Mouse (Mus musculus) stomach, postnatal 0 days (tissue): ENCODE measurements around the gene Zscan20. TPM values are rescaled to one million over a fixed set of nuclear protein-coding genes. Genes with fewer than 3 reads are reported as not detected.

Source experiments
- ATAC-seq: fragments of 200-750 bp; cut with Nextera tagmentation; 2 replicates; pipeline ENCODE4 v1.8.0; 2017; ENCODE audit not compliant: low FRiP score, low TSS enrichment
- DNase-seq: peaks from one replicate; pipeline ENCODE4 v3.0.0-alpha.2; 2016; ENCODE audit warnings: low spot score
- H3K27ac ChIP-seq: fragments of 300-500 bp; sonication (generic); replicated peaks from 2 replicates; pipeline ENCODE4 v1.5.1; 2014; ENCODE audit warnings: mild to moderate bottlenecking, control low read depth
- H3K27me3 ChIP-seq: fragments of 300-500 bp; sonication (generic); 2 replicates; pipeline ENCODE4 v1.6.1; 2014; ENCODE audit warnings: low read length; ENCODE audit not compliant: control insufficient read depth, insufficient read depth
- H3K36me3 ChIP-seq: fragments of 300-500 bp; sonication (generic); 2 replicates; pipeline ENCODE4 v1.6.1; 2014; ENCODE audit warnings: low read length, mixed read lengths; ENCODE audit not compliant: control insufficient read depth, insufficient read depth
- H3K4me1 ChIP-seq: fragments of 300-500 bp; sonication (generic); replicated peaks from 2 replicates; pipeline ENCODE4 v1.6.1; 2014; ENCODE audit warnings: antibody characterized with exemption; ENCODE audit not compliant: control insufficient read depth, insufficient read depth
- H3K4me2 ChIP-seq: fragments of 300-500 bp; sonication (generic); replicated peaks from 2 replicates; pipeline ENCODE4 v1.6.1; 2014; ENCODE audit warnings: low read depth, mild to moderate bottlenecking, control low read depth, moderate library complexity
- H3K4me3 ChIP-seq: fragments of 300-500 bp; sonication (generic); 2 replicates; pipeline ENCODE4 v1.5.1; 2014; ENCODE audit warnings: low read depth, low read length, control low read depth
- H3K9ac ChIP-seq: fragments of 300-500 bp; sonication (generic); 2 replicates; pipeline ENCODE4 v1.6.1; 2014; ENCODE audit warnings: mild to moderate bottlenecking, low read length, control low read depth, mixed read lengths
- H3K9me3 ChIP-seq: fragments of 300-500 bp; sonication (generic); 2 replicates; pipeline ENCODE4 v1.6.1; 2016; ENCODE audit warnings: low read length; ENCODE audit not compliant: control insufficient read depth
- CTCF ChIP-seq: IDR thresholded peaks from 2 replicates; pipeline ENCODE4 v1.5.1; 2016; ENCODE audit warnings: antibody characterized with exemption, low read depth, mild to moderate bottlenecking, moderate library complexity
- EP300 ChIP-seq: optimal IDR thresholded peaks from 2 replicates; pipeline ENCODE3; 2016; ENCODE audit warnings: antibody characterized with exemption
- WGBS: fragments of 180-500 bp; shearing (Covaris S2); extraction: QIAGEN DNeasy Blood & Tissue Kit; methylation state at CpG from one replicate; pipeline ENCODE4 v1.1.7; 2014; 5-methylcytosine and 5-hydroxymethylcytosine counted together
- polyA plus RNA-seq: library from polyadenylated mRNA; unstranded; fragments of >200 nt; fragmentation: Nextera tagmentation; extraction: Ambion mirVana; gene quantifications from 2 replicates; pipeline ENCODE4 v1.2.1, GENCODE M21; 2015

Gene Zscan20
- polyA plus RNA-seq = 0.98 and 1.2 TPM in 2 replicates

DNA sequence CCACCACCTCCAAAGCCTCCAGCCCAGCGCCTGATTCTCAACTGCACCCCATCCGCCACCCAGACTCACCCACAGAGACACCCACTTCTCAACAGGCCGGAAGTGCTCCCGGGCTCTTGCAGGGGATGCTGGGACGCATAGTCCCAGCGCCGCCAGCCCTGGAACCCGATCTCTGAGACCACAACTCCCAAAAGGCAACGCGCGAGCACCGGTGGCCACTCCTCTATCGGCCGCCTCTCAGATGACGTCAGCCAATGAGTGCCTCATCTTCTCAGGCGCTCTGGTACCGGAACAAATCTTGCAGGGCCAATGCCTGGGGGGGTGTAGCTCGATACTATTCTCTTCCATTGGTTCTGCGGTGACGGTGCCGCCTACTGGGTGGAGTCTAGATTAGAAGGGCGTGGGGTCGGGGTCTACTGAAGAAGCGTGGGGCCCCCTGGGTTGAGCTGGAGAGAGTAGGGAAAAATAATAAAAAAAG is at the start of gene Zscan20:
Zscan20 (minus strand) TSS at position 174 of the 478 bp plus-strand sequence.
- H3K4me3 ChIP-seq = peak within 1 kb of the TSS; percentile 56
- TF ChIP-seq CTCF (peak; percentile 53), EP300 (no peak)
- peak; percentile 97 for DNase-seq
- H3K4me1 ChIP-seq = no peaks in the 10 kb centered on the region
- H3K36me3 ChIP-seq = no peaks in the 10 kb centered on the region
- peak within 1 kb of the TSS; percentile 71 for H3K4me2 ChIP-seq
- H3K9ac ChIP-seq = peak within 1 kb of the TSS; percentile 54; the same call in 1 of the 2 replicates
- no peaks in the 10 kb centered on the region for H3K27me3 ChIP-seq
- WGBS = 1% methylated on average over 24 of the region's 24 CpGs
- H3K27ac ChIP-seq = no peak within 1 kb of the TSS
- peak; percentile 97 for ATAC-seq
- H3K9me3 ChIP-seq = no peaks in the 10 kb centered on the region

DNA sequence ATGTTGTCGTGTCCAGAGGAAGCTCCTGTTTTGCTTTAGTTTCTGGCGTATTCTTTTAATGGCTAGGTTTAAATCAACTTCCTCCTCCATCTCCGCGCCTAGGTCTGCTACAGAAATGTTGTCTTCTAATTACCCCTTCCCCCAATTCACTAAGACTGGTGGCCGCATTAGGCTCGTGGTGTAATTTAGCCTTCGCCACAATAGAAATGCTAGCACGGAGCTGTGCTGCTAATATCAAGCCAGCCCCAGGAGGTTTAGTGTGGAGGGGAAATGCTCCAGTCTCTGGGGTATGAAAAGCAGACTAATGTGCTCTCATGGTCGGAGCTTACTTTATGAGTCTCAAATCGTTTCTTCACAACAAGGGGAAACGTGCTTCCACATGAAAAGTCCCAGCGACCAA is 45.5 kb upstream of the Zscan20 start:
- Histone ChIP-seq H3K9me3 (no peaks in the 10 kb centered on the region), H3K27me3 (no peaks in the 10 kb centered on the region), H3K27ac (no peak overlapping the region; the same call in 1 of the 2 replicates), H3K36me3 (no peaks in the 10 kb centered on the region), H3K4me1 (peaks cover 3% of the 10 kb centered on the region; the same call in 1 of the 2 replicates), H3K4me3 (peak overlapping the region; percentile 69), H3K4me2 (peak overlapping the region; percentile 99), H3K9ac (peak overlapping the region; percentile 71)
- ATAC-seq (no peak), DNase-seq (no peak)
- 11% methylated on average over 12 of the region's 12 CpGs for WGBS
- TF ChIP-seq EP300 (no peak), CTCF (no peak)

DNA sequence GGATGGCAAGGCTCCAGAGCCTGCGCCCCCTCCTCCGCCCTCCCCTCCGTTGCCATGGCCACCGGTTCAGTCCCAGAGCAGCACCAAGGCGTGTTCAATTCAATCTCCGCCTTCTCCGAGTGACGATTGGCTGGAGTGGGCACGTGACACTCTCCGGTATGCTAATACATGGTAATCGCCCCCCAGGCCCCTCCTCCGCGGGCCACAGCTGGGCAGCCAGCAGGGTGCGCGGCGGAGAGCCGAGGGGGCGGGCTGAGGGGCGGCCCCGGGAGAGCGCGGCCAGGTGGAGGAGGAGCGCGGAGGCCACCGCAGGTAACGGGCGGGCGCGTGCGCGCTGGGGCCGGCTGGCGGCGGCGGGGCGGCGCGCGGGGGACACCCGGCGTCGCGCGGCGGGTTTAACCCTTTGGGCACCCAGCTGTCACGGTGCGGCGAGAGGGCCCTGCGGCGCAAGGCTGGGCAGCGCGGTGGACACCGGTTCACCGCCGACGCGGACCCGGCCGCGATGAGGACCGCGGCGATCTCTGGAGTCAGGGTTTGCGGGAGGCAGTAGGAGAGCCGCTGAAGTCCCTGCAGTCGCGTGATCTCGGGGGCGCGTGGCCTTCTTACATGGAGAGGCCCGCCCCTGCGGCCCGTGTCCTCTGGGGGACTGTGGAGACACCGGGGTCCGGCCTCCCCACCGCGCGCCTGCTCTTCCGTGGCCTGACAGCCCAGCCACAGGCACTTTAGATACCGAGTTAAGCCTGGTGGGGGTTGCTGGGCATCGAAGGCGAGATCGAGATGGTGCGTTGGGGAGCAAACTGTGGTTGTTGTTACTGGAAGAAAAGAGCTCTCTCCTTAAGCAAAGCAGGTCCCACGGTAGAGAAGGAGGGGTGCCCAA is 44.8 kb upstream of the Zscan20 start, which contains the start of gene Phc2:
Phc2 (plus strand) TSS at position 198 of the 877 bp plus-strand sequence.
- Histone ChIP-seq H3K36me3 (no peaks in the 10 kb centered on the region), H3K27me3 (no peaks in the 10 kb centered on the region), H3K9me3 (no peaks in the 10 kb centered on the region), H3K4me3 (peak within 1 kb of the TSS; percentile 69), H3K9ac (peak within 1 kb of the TSS; percentile 71), H3K4me2 (peak within 1 kb of the TSS; percentile 99), H3K4me1 (peaks cover 3% of the 10 kb centered on the region; the same call in 1 of the 2 replicates), H3K27ac (peak within 1 kb of the TSS; percentile 63)
- 1% methylated on average over 79 of the region's 85 CpGs for WGBS
- TF ChIP-seq EP300 (no peak), CTCF (peak; percentile 73)
- DNase-seq (peak; percentile 97), ATAC-seq (peak; percentile 99)

DNA sequence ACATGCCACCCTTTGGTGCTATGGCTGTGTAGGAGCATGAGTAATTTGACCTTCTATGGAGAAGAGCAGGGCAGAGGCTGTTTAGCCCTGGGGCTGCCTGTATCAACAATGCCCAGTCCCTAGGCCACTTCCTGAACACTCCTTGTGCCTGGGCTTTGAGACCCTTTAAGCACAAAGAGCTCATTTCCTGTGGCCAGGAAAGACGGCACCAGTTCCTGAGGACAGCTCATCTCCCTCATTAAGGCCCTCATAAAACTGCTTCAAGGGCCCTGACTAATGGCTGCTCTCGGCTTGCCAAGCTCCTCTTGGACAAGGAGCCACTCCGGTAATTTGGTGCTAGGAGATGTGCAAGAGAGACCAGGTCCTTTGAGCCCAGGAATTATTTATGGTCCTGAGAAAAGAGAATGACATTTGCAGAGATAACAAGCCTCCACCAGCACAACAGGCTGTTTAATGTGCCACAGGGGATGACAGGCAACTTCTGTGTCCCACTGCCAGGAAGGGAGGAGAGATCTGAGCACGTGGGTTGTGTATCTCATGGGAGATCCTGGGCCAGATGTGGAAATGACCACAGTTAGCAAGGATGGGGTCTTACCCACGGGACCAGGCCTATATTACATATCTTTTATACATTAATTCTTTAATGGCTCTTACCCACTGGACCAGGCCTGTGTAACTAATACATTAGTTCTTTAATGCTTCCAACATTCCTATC is 42.8 kb upstream of the Zscan20 start:
- Histone ChIP-seq H3K27ac (no peak overlapping the region), H3K27me3 (no peaks in the 10 kb centered on the region), H3K4me1 (peaks cover 3% of the 10 kb centered on the region; the same call in 1 of the 2 replicates), H3K4me3 (no peak overlapping the region), H3K36me3 (no peaks in the 10 kb centered on the region), H3K4me2 (no peak overlapping the region), H3K9ac (no peak overlapping the region), H3K9me3 (no peaks in the 10 kb centered on the region)
- ATAC-seq (no peak), DNase-seq (no peak)
- TF ChIP-seq EP300 = no peak
- 55% methylated on average over 5 of the region's 5 CpGs for WGBS

DNA sequence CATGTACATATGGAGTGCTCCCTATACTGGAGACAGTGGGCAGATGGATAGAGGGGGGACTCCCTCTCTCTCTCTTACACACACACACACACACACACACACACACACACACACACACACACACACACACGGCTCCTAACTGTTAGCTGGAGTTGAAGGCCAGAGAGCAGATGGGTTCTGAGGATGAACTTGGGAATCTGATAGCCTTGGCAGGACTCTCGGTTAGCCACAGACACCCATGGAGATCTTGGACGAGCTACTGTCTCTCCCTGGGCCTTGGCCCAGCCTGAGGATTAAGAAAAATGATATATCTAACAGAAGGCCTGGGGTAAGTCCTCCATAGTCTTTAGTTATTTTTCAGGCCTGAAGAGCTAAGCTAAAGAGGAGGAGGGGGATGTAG is 41.6 kb upstream of the Zscan20 start:
- no peak for TF ChIP-seq EP300
- TF ChIP-seq CTCF = no peak
- H3K27me3 ChIP-seq = no peaks in the 10 kb centered on the region
- 43% methylated on average over 3 of the region's 3 CpGs for WGBS
- ATAC-seq (no peak), DNase-seq (no peak)
- no peak overlapping the region for H3K4me2 ChIP-seq
- H3K9ac ChIP-seq = no peak overlapping the region
- peaks cover 3% of the 10 kb centered on the region; the same call in 1 of the 2 replicates for H3K4me1 ChIP-seq
- no peak overlapping the region for H3K27ac ChIP-seq
- no peaks in the 10 kb centered on the region for H3K9me3 ChIP-seq
- no peaks in the 10 kb centered on the region for H3K36me3 ChIP-seq
- H3K4me3 ChIP-seq = no peak overlapping the region
